Mouse (Mus musculus): Measurements from ENCODE around the gene Slc17a4. TPM values are rescaled to one million over a fixed set of nuclear protein-coding genes. Genes with fewer than 3 reads are reported as not detected.

Gene Slc17a4
- polyA plus RNA-seq, 1 experiment from 2014 or later = not detected

DNA sequence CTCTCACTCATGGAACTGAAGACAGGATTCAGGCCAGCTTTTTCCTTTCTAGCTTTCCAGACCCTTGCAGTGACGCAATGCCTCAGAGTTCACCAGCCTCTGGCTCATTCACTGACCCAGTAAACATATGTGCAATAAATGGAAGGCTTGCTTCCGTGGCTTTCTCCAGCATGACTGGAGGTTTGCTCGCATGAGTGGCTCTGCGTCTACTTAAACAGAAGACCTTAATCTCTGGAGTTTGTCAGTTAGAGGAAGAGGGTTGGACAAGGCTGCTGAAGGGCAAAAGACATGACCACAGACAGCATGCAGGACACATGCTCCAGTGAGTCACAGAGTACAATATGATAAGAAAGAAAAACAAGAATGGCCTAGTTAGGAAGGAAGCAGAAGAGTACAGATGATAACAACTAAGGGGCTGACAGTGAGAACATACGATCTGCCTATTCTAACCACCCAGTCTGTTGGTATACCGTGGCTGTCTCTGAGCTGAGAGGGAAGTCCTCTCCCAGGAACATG lies 960 bp downstream of the Slc17a4 start:
- Histone ChIP-seq H3K4me1 (ENCODE audit: control insufficient read depth, insufficient read depth, low read length) (no peaks in the 10 kb centered on the region), H3K9me3 (ENCODE audit: control insufficient read depth, low read length) (no peaks in the 10 kb centered on the region), H3K27ac (replicated peaks; ENCODE audit: low read depth, low read length) (no peak overlapping the region), H3K4me2 (ENCODE audit: low read depth, severe bottlenecking) (no peak overlapping the region), H3K36me3 (ENCODE audit: control insufficient read depth, insufficient read depth, low read length) (no peaks in the 10 kb centered on the region), H3K27me3 (ENCODE audit: control insufficient read depth, insufficient read depth, low read length) (no peaks in the 10 kb centered on the region), H3K9ac (ENCODE audit: low read length) (no peak overlapping the region), H3K4me3 (ENCODE audit: low read depth, low read length) (no peak overlapping the region)
- WGBS = 62% methylated on average over 6 of the region's 6 CpGs
- DNase-seq (ENCODE audit: low spot score) = no peak
- no peak for ATAC-seq (ENCODE audit: insufficient number of reproducible peaks, low FRiP score, low TSS enrichment, low read depth)

DNA sequence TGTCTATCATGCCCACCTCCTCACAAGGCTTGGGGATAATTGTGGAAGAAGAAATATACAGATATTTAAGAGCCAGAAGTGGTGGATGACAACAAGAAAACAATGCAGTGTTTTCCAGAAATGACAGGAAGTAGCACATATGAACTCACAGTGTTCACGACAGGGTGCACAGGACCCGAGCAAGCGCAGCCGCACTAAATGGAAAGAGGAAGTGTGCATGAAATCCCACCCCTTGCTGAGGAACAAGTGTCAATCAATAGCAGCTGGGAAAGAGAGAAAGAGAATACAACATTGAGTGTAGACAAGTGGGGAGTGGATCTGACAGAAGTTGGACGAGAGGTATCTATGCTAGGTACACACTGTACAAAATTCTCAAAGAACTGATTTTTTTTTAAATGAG lies 3.5 kb downstream of the Slc17a4 start:
- Histone ChIP-seq H3K4me1 (ENCODE audit: control insufficient read depth, insufficient read depth, low read length) (no peaks in the 10 kb centered on the region), H3K4me2 (ENCODE audit: low read depth, severe bottlenecking) (no peak overlapping the region), H3K4me3 (ENCODE audit: low read depth, low read length) (no peak overlapping the region), H3K9ac (ENCODE audit: low read length) (no peak overlapping the region), H3K27ac (replicated peaks; ENCODE audit: low read depth, low read length) (no peak overlapping the region), H3K9me3 (ENCODE audit: control insufficient read depth, low read length) (no peaks in the 10 kb centered on the region), H3K27me3 (ENCODE audit: control insufficient read depth, insufficient read depth, low read length) (no peaks in the 10 kb centered on the region), H3K36me3 (ENCODE audit: control insufficient read depth, insufficient read depth, low read length) (no peaks in the 10 kb centered on the region)
- 83% methylated on average over 5 of the region's 5 CpGs for WGBS
- no peak for ATAC-seq (ENCODE audit: insufficient number of reproducible peaks, low FRiP score, low TSS enrichment, low read depth)
- no peak for DNase-seq (ENCODE audit: low spot score)

- Histone ChIP-seq H3K9ac (ENCODE audit: low read length) (no peak overlapping the region), H3K27me3 (ENCODE audit: control insufficient read depth, insufficient read depth, low read length) (no peaks in the 10 kb centered on the region), H3K27ac (replicated peaks; ENCODE audit: low read depth, low read length) (no peak overlapping the region), H3K4me2 (ENCODE audit: low read depth, severe bottlenecking) (no peak overlapping the region), H3K9me3 (ENCODE audit: control insufficient read depth, low read length) (no peaks in the 10 kb centered on the region), H3K4me1 (ENCODE audit: control insufficient read depth, insufficient read depth, low read length) (no peaks in the 10 kb centered on the region), H3K4me3 (ENCODE audit: low read depth, low read length) (no peak overlapping the region), H3K36me3 (ENCODE audit: control insufficient read depth, insufficient read depth, low read length) (no peaks in the 10 kb centered on the region)
- no peak for DNase-seq (ENCODE audit: low spot score)
- ATAC-seq (ENCODE audit: insufficient number of reproducible peaks, low FRiP score, low TSS enrichment, low read depth) = no peak
- 80% methylated on average over 5 of the region's 5 CpGs for WGBS
Measured at GRCm38 (mm10) chr13:23910121-23910520, 4.7 kb downstream of the Slc17a4 start.

- Histone ChIP-seq H3K4me1 (ENCODE audit: control insufficient read depth, insufficient read depth, low read length) (no peaks in the 10 kb centered on the region), H3K9ac (ENCODE audit: low read length) (no peak overlapping the region), H3K4me3 (ENCODE audit: low read depth, low read length) (no peak overlapping the region), H3K36me3 (ENCODE audit: control insufficient read depth, insufficient read depth, low read length) (no peaks in the 10 kb centered on the region), H3K27ac (replicated peaks; ENCODE audit: low read depth, low read length) (no peak overlapping the region), H3K27me3 (ENCODE audit: control insufficient read depth, insufficient read depth, low read length) (no peaks in the 10 kb centered on the region), H3K4me2 (ENCODE audit: low read depth, severe bottlenecking) (no peak overlapping the region), H3K9me3 (ENCODE audit: control insufficient read depth, low read length) (no peaks in the 10 kb centered on the region)
- DNase-seq (ENCODE audit: low spot score) (no peak), ATAC-seq (ENCODE audit: insufficient number of reproducible peaks, low FRiP score, low TSS enrichment, low read depth) (no peak)
- WGBS = 94% methylated on average over 5 of the region's 5 CpGs
Measured at GRCm38 (mm10) chr13:23906906-23907305, 7.9 kb downstream of the Slc17a4 start.

DNA sequence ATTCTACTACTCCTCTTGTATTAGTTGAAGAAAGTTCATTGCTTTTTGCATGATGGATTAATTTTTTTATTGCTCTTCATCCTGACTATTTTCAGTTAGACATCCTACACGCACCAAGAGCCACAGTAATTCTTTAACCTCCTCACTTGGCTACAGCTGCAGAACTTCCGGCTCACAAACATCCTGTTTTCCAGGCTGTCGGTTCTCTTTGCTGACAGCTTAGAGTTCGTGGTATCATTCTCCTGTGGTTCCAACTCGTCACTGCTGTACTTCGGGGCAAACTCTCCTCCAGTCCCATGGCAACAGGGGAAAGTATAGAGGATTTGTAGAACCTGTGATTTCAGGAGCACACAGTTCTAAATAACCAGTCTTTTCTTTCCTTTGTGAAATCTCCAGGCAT lies 16.6 kb downstream of the Slc17a4 start:
- WGBS = 75% methylated on average over 6 of the region's 6 CpGs
- H3K4me3 ChIP-seq (ENCODE audit: low read depth, low read length) = no peak overlapping the region
- no peaks in the 10 kb centered on the region for H3K36me3 ChIP-seq (ENCODE audit: control insufficient read depth, insufficient read depth, low read length)
- H3K27me3 ChIP-seq (ENCODE audit: control insufficient read depth, insufficient read depth, low read length) = no peaks in the 10 kb centered on the region
- no peak overlapping the region for H3K27ac ChIP-seq (replicated peaks; ENCODE audit: low read depth, low read length)
- no peak for DNase-seq (ENCODE audit: low spot score)
- ATAC-seq (ENCODE audit: insufficient number of reproducible peaks, low FRiP score, low TSS enrichment, low read depth) = no peak
- H3K9ac ChIP-seq (ENCODE audit: low read length) = no peak overlapping the region
- H3K4me2 ChIP-seq (ENCODE audit: low read depth, severe bottlenecking) = no peak overlapping the region
- H3K9me3 ChIP-seq (ENCODE audit: control insufficient read depth, low read length) = no peaks in the 10 kb centered on the region
- no peaks in the 10 kb centered on the region for H3K4me1 ChIP-seq (ENCODE audit: control insufficient read depth, insufficient read depth, low read length)

- no peaks in the 10 kb centered on the region; the same call in 1 of the 2 replicates for H3K4me1 ChIP-seq (ENCODE audit: control insufficient read depth, insufficient read depth, low read length)
- no peaks in the 10 kb centered on the region for H3K27me3 ChIP-seq (ENCODE audit: control insufficient read depth, insufficient read depth, low read length)
- ATAC-seq (ENCODE audit: insufficient number of reproducible peaks, low FRiP score, low TSS enrichment, low read depth) = no peak
- H3K9me3 ChIP-seq (ENCODE audit: control insufficient read depth, low read length) = no peaks in the 10 kb centered on the region
- H3K4me3 ChIP-seq (ENCODE audit: low read depth, low read length) = no peak overlapping the region
- DNase-seq (ENCODE audit: low spot score) = no peak
- 76% methylated on average over 4 of the region's 4 CpGs for WGBS
- no peak overlapping the region for H3K27ac ChIP-seq (replicated peaks; ENCODE audit: low read depth, low read length)
- no peak overlapping the region for H3K4me2 ChIP-seq (ENCODE audit: low read depth, severe bottlenecking)
- H3K36me3 ChIP-seq (ENCODE audit: control insufficient read depth, insufficient read depth, low read length) = no peaks in the 10 kb centered on the region
- no peak overlapping the region for H3K9ac ChIP-seq (ENCODE audit: low read length)
Measured at GRCm38 (mm10) chr13:23893269-23893593, 21.6 kb downstream of the Slc17a4 start.

GRCm38 (mm10) chr13:23892592-23893268 lies 22.1 kb downstream of the Slc17a4 start:
- no peaks in the 10 kb centered on the region; the same call in 1 of the 2 replicates for H3K4me1 ChIP-seq (ENCODE audit: control insufficient read depth, insufficient read depth, low read length)
- H3K27ac ChIP-seq (replicated peaks; ENCODE audit: low read depth, low read length) = no peak overlapping the region
- no peaks in the 10 kb centered on the region for H3K27me3 ChIP-seq (ENCODE audit: control insufficient read depth, insufficient read depth, low read length)
- no peak overlapping the region for H3K9ac ChIP-seq (ENCODE audit: low read length)
- no peaks in the 10 kb centered on the region for H3K36me3 ChIP-seq (ENCODE audit: control insufficient read depth, insufficient read depth, low read length)
- H3K4me2 ChIP-seq (ENCODE audit: low read depth, severe bottlenecking) = no peak overlapping the region
- ATAC-seq (ENCODE audit: insufficient number of reproducible peaks, low FRiP score, low TSS enrichment, low read depth) (no peak), DNase-seq (ENCODE audit: low spot score) (no peak)
- WGBS = 48% methylated on average over 9 of the region's 9 CpGs
- no peaks in the 10 kb centered on the region for H3K9me3 ChIP-seq (ENCODE audit: control insufficient read depth, low read length)
- H3K4me3 ChIP-seq (ENCODE audit: low read depth, low read length) = no peak overlapping the region

DNA sequence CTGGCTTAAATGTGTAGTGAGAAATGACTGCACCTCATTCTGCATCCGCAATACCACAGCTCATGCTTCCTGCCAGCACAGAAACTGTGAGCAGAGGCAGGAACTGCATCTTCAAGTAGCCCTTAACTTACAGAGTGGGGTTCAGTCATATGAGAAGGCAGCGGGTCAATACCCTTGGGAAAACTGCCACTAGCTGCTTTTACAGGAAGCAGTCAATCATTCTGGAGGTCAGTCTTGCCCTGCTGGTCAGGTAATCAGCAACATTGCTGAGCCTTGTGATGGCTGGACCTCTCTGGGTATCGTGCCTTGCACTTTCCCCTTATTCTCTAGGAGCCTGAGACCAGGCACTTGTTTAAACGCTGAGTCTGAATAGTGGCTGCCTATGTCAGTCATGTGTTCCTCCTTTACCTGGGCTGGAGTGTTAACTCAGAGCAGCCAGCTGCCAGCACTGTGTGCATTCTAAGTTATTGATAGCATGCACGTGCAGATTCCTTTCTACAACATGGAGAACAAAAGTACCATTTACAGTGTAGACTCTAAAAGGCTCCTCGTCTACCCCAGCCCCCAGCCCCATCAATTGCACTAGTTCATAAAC lies 25.7 kb downstream of the Slc17a4 start:
- H3K4me1 ChIP-seq (ENCODE audit: control insufficient read depth, insufficient read depth, low read length) = no peaks in the 10 kb centered on the region; the same call in 1 of the 2 replicates
- peak; percentile 86 for ATAC-seq (ENCODE audit: insufficient number of reproducible peaks, low FRiP score, low TSS enrichment, low read depth)
- no peak overlapping the region for H3K9ac ChIP-seq (ENCODE audit: low read length)
- 0 out of 2 replicates have a peak overlapping the region, but pooled peaks have one; percentile 47 for H3K27ac ChIP-seq (replicated peaks; ENCODE audit: low read depth, low read length)
- H3K27me3 ChIP-seq (ENCODE audit: control insufficient read depth, insufficient read depth, low read length) = no peaks in the 10 kb centered on the region
- H3K4me2 ChIP-seq (ENCODE audit: low read depth, severe bottlenecking) = no peak overlapping the region
- DNase-seq (ENCODE audit: low spot score) = peak; percentile 38
- 51% methylated on average over 6 of the region's 6 CpGs for WGBS
- no peak overlapping the region for H3K4me3 ChIP-seq (ENCODE audit: low read depth, low read length)
- H3K9me3 ChIP-seq (ENCODE audit: control insufficient read depth, low read length) = no peaks in the 10 kb centered on the region
- no peaks in the 10 kb centered on the region for H3K36me3 ChIP-seq (ENCODE audit: control insufficient read depth, insufficient read depth, low read length)

Data from limb, embryonic 11.5 days (tissue).